Mouse (Mus musculus): ENCODE measurements around the gene Wdr49. TPM values are rescaled to one million over a fixed set of nuclear protein-coding genes. Genes with fewer than 3 reads are reported as not detected.
A peak's percentile ranks its signal among the peaks of the same experiment; 100 is the strongest.

Gene Wdr49
- under 1 TPM in 1 of 4 experiments, not detected in 3; 0.23 TPM for total RNA-seq (2022)

DNA sequence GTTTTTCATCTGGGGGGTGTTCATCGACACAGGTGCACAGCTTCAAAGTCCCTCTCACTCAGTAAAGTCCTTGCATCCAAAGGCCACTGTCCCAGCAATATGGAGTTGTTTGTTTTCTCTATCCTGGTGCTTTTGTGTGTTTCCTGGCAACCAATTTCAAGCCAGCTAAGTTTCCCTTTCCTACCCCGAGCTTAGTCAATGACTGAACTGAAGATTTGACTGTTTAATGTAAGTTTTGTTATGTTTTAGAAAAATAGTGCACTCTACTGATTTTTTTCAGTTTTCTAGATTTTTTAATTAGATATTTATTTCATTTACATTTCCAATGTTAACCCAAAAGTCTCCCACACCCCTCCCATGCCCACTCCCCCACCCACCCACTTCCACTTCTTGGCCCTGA, at the start of gene Wdr49:
TSS of gene Wdr49 (minus strand) at position 101 of the 400 bp plus-strand sequence.
- DNase-seq (ENCODE audit: low spot score), result no peak

DNA sequence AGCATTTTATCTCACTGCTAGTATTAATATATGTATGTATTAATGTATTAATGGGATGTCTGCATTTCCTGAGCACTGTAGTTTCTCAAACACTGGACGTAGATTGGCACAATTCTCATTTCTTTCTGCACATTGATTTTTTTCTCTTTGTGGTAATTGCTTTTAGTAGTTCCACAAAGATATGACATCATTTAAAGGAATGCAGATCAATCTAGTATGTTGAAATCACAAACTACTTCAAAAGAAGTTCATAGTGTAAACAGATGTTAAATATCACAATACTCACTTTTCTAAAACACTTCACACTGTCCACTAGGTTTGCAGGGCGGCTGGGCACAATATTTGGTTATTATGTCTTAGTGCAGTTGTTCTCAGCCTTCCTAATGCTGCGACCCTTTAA, 49.1 kb upstream of the Wdr49 start:
- no peak for DNase-seq (ENCODE audit: low spot score)

DNA sequence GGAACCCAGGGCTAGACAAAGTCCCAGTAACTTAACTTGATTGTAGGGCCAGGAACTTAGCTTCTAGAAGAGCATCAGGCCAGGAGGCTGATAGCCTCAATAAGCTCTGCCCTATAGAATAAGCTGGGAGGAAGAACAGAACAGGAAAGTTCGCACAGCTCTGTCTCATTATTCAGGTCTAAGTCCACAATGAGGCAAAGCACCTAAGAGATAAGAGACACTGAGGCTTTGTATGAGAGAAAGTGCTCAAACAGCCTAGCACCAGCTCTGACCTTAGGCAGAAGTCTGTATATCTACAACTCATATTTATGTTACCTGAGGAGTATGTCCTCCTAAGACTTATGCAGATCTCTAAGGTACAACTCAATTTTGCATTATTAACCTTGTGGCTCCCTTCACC, 40.6 kb upstream of the Wdr49 start:
- no peak for DNase-seq (ENCODE audit: low spot score)

DNA sequence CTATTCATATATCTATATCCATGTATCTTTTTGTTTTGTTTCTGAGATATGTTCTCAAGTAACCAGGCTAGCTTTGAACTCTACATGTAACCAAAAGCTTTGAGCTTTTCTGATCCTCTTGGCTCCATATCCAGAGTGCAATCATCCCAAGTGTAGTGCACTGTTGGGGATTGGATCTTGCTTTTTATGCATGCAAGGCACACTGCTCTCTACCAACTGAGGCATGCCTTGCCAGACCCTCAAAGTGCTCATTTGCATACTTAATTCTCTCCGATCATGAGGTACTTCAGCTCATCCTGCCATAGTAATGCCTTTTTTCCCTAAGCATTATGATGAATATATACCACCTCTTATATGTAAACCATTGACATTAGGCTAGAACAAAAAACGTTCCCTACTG, 39.4 kb upstream of the Wdr49 start:
- no peak for DNase-seq (ENCODE audit: low spot score)

DNA sequence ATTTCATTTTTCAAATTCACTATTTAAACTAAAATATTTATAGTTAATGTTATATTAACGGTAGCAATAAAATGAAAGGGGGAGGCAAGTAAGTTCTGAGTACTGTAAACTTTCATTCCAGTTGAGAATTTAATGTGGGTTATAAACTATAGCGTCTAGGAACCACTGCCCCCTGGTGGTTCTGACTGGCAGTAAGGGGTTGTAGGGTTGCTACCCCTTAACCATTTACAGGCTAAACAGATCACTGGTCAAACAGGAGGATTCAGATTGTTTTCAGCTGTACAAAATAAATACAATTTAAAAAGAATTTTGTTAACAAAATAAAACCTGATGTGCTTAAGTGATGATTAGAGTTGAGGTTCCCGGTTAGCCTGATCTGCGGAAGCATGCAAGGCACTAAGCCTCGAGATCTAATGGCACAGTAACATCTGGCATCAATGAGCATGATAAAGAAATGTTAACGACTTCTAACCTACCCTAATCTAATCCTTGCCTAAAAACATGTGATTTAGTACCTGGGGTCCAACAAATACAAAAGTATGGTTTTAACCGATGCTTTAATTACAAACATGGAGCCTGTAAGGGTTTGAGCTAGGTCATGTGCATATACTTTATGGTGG, 35.8 kb upstream of the Wdr49 start:
- DNase-seq (ENCODE audit: low spot score), result peak; percentile 22

DNA sequence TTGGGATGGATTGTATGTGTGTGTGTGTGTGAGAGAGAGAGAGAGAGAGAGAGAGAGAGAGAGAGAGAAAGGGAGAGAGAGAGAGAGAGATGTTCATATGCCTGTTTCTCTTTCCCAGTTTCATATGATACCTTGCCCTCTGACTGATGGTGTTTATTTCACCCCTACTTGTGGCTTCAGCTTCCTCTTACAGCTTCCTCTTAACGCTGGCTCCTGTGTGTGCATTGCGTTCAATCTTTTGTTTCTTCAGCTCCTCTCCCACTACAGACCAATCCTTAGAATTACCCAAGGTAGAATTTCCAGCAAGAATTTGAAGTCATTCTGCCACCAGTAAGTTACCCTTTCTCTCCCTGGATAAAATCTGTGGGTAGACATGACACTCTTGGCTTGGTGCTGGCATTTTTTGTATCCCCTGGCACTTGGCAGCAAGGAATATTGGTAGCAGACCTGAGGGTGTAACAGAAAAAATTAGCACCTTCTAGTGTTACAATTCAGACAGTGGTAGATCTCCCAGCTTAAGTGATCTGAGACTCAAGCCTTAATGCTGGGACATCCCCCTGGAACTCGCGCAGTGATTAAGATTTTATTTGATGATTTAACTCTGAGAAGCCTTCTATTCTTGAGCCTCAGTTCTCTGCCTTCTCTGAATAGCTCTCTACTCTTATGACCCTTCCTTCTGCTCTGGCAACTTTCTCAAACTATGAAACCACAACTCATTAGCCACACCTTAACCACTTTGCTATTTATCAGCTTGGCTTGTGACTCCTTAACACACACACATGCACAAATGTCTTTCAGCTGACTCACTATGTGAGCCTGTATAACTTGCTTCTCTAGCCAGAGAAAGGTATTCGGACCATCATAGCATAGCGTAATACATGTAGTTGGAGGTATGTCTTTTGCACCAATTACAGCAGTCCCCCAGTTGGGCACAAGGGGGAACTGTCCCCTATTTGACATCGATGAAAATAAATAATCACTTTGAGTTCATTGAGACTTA, 17.3 kb upstream of the Wdr49 start:
- DNase-seq (ENCODE audit: low spot score), result no peak

DNA sequence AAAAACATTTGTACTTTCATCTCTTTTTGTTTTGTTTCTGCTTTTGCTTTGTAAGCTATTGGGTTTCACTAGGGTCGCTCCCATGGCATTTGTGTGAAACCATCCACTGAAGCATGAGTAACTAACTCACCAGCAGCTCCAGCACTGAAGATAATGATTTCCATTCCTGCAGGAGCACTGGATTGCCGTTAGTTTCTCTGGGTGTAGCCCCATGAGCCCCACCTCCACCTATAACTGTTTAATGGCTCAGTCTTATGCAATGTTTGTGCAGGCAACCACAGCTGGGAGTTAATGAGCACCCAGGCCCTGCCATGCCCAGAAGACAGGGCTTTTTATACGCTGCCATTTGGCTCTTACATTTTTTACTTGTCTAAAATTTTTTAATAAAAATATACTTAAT, 11.0 kb upstream of the Wdr49 start:
- no peak for DNase-seq (ENCODE audit: low spot score)

DNA sequence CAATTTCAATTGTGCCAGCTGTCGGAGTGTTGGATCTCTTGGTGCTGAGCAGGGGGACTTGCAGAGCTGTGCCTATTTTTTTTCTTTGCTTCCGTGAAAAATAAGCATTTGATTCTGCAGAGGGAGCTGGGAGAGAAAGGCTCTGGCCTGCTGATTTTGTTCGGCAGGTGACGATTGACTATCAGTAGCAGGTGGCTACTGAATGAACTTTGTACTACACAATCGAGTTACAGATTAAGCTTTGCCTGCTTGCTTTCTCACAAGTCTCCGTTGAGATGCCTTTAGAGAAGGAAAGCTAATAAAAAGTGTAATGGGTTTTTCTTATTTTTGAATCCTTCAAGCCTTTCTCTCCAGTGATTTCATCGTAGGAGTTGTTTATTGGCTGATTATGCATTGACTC, 6.8 kb downstream of the Wdr49 start:
- no peak for DNase-seq (ENCODE audit: low spot score)

DNA sequence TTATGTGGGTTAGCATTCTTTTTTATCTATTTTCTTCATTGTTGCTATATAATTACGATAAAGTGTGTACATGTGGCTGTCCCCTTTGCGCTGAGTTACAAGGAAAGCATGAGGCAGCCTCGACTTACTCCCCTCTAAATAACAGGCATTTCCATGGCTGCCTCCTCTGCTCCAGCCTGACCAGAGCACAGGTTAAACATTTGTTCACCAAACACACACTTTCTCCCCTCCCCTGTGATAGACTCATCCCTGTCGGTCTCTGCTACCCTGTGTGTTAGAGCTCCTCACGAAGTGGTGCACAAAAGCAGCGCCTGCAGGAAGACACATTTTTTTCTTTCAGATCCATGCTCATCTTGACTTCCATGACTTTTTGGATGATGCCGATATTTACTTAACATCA, 7.3 kb downstream of the Wdr49 start:
- no peak for DNase-seq (ENCODE audit: low spot score)

DNA sequence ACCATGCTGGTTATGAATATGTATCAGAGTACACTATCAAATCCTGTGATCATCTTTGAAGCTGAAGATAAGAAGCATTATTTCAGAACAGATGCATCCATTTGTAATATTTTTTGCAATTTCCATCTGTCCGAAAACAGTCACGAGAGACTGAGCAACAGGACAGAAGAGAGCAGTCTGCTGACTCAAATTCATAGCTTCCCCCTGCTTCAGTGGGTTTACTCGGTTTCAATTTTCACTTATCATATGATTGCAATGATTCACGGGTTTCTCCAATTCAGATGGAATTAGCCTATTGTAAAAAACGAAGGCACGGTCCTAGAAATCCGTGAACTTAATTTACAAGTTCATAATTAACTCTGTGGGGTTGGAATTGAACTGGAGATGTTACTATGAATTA, 13.8 kb downstream of the Wdr49 start:
- DNase-seq (ENCODE audit: low spot score), result no peak

DNA sequence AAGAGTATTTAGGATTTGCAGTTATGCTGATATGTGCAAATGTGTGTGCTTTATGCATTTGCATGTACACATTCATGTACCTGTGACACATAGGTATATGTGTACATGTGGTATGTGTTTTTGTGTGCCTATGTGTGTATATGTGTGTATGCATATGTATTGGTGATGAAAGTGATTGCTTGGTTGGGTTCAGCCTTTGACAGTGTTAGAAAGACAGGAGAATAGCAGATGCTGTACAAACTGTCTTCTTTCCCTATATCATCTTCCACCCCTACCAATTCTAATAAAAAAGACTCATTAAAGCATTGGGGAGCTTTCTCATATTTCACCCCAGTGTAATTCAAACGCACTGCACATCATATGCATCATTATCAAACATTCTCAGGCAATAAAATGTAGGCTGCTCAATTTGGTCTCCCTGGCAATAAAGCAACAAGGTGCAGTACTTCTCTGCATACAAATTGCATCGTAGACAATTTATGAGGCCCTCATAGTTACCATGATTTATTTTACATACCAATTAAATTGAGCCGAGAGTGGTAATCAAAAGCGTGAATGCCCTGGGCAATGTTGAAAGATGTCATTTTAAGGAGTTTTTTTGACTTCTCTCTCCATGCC, 51.3 kb downstream of the Wdr49 start:
- no peak for DNase-seq (ENCODE audit: low spot score)

DNA sequence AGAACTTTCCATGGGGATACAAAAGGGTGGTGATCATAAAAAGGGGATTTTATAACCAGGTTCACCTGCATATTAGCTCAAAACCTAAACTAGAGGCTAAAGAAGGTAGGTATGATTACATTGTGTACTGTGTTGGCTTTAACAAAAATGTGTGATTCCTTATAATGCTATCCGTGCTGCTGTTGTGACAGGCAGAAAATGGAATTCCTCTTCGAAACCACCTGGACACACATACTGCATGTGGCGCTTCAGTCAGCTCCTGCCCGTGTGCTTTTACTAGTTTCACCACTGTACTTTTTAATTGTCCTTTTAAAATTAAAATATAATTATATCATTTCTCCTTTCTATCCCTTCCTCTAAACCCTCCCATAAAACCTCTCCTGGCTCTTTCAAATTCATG, 86.0 kb downstream of the Wdr49 start:
- DNase-seq (ENCODE audit: low spot score), result no peak

DNA sequence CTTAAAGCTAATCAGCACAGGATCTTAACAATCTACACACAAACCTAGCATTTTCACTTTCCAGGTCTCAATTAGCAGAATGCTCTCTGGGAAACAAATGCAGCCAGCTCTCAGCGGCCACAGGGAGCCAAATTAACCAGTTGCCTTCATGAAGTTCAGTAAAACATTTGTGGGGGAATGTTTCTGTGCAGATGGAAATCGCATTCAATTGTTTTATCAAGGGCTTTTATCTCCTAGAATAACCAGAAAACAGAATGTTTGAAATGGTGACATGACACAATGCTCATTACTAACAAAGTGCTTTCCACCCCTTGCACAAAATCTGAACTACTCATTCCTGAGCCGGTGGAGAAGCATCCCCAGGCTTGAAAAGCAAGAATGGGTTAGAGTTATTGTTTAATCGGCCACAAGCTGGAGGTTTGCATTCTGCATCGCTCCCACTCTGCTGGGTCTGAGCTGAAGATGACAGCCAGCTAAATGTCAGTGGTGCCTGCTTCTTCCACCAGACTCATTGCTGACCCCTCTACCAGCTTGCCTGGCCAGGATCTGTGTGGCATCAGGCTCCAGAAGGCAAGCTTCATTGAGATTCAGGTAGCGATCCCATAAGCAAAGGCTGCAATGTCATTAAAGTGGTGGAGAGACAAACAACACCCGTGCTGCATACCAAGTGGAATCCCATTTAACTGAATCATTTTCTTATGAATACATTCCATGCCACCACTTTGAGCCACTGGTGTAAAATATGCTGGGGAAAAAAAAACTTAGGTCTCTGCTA, 86.6 kb downstream of the Wdr49 start:
- DNase-seq (ENCODE audit: low spot score), result no peak

DNA sequence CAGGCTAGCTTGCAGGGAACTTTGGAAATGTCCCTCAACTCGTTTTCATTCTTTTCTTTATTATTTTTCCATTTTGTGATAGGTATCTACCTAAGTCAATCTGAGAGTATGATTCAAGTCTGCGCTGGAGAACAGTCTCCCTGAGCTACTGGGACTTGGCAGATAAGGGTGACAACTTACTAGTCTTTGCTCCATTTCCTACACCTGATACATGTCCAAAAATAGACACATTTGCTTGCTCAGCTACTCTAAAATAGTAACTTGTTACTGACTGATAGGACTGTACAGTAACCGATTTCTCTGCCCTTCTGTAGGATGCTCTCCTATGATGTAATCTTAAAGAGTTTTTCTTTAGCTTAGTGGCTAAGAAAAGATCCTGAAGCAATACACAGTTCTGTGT, 87.5 kb downstream of the Wdr49 start:
- DNase-seq (ENCODE audit: low spot score), result no peak

DNA sequence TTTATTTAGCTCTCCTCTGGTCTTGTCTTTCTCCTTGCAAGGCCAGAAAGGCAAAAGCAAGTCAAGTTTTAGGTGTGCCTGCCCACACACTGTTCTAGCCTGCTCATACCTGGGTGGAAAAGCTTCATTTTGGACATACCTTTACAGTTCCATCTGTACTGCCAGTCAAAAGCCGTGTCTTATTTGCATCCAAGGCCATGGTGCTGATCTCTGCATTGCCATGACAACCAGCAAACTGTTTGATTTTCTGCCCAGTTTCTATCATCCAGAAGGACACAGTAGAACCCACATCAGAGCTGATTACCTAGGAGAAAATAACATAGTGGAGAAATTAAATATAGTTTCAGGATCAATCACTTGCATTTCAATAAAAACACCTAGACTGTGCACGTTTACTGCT, 100.2 kb downstream of the Wdr49 start:
- DNase-seq (ENCODE audit: low spot score), result no peak

DNA sequence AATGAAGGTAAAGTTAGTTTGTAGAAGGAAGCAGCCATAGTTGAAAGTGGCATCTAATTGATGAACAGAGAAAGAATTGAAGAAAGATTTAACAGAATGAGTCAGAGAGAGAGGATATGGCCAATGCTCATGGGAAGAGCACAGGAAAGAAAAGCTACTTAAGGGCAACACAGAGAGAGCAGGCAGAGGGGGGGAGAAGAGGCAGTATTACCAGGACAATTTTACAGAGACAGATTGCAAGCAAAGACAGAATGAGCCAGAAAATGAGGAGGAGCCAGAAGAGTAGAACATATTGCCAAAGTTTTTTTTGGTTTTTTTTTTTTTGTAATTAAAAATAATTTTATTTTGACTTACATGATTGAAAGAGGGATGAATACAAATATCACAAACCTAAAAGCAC, 128.0 kb downstream of the Wdr49 start:
- DNase-seq (ENCODE audit: low spot score), result no peak

DNA sequence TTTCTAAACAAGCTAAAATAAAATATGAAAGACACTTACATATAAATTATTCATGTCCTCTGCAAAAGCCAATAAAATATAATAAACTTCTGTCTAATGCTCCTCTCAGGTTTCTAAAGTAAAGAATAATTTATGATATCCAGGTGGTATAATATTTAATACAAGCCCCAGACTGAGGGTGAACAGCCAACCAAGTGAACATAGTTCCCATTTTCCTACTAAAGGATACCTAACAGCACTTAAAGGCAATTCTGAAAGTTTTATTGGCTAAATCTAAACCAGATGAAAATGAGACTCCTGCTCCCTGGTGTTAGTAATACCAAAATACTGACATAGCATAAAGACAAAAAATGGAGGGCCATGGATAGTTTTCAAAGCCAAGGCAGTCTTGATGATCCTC, 144.8 kb downstream of the Wdr49 start:
- DNase-seq (ENCODE audit: low spot score), result no peak

DNA sequence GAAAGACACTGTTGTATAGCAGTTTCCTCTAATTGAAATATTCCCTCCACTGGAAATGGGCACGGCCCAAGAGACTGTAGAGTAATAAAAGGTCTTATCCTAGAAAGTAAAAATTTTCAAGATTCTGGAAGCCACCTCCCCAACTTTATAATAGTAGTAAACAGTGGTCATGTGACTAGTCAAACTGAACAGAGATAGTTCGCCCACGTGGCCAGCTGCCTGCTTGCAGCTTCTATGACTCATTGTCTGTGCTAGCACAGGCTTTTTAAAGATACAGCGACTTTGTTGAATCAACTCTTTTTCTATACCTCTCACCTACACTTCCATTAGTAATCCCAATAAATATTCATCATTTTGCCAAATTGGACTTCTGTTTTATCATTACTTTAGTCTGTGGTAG, 161.0 kb downstream of the Wdr49 start:
- DNase-seq (ENCODE audit: low spot score), result no peak

DNA sequence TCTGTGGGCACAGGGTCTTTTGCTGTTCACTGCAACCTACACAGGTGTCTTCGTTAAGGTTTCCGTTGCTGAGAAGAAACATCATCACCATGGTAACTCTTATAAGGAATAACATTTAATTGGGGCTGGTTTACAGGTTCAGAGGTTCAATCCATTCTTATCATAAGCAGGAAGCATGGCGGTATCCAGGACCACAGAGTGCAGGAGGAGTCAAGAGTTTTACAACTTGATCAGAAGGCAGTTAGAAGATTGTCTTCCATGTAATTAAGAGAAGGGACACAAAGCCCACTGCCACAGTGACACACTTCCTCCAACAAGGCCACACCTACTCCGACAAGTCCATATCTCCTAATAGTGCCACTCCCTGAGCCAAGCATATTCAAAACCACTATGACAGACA, 173.1 kb downstream of the Wdr49 start:
- DNase-seq (ENCODE audit: low spot score), result no peak

DNA sequence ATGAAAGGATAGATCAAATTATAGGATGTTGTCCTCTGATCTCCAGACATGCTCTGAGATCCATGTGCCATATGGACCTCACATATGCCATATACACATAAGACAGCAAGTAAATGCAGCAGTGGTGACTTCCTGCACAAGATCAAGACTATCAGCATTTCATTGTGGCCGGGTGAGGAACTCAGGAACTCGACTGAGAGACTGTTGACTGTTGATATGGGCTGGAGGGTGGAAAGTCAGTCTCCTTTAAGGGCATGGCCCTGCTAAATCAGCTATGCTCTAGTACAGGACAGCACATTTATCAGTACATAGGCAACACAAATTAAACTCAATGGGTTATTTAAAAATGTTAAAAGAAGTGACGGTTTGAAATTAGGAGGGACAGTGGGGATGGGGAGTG, 173.7 kb downstream of the Wdr49 start:
- no peak for DNase-seq (ENCODE audit: low spot score)

DNA sequence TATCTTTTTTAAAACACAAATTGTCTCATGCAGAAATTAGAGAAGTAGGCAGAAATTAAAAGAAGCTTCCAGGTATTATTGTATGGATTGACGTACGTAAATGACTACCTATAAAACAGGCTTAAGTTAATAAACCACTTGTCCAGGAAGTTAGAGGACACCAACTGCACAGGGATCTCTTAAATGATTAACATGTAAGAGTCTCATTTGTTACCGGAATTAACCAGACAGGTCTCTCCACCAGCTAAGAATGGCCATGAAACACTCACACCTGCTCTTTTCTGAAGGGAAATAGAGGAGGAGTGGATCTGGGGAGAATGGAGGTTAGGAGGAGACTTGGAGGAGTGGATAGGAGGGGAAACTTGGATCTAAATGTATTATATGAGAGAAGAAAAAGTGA, 176.4 kb downstream of the Wdr49 start:
- DNase-seq (ENCODE audit: low spot score), result no peak

DNA sequence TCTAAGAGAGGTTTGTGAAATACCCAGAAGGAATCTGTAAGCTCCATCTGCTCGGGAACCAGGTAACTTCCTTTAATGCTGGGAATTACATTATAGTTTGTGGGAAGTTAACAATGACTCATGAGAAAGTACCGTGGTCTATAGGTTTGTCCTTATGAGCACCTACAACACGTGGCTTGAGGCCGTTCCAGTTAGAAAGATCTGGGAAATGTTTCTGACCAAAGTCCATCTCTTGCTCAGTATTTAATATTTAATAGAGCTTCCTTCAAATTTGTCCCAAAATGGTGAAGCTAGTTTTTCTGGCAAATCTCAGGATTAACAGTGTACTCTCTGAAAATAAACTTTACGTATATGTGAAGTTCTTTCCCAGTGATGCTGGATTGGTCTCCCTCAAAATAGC, 177.3 kb downstream of the Wdr49 start:
- no peak for DNase-seq (ENCODE audit: low spot score)
